Mouse (Mus musculus): ENCODE measurements at regions not wholly inside any gene's neighbourhood (a gene's known extent, or its start where the extent isn't known, plus 50 kb on each side); places are given as distances from the start of the nearest gene placed in this dataset.
A peak's percentile ranks its signal among the peaks of the same experiment; 100 is the strongest.

GRCm38 (mm10) chr9:100404426-100404825, 82.2 kb downstream of the Il20rb start:
- Histone ChIP-seq H3K9me3 (ENCODE audit: low read length) (no peaks in the 10 kb centered on the region), H3K27me3 (ENCODE audit: insufficient read depth, low read length) (no peaks in the 10 kb centered on the region), H3K27ac (ENCODE audit: low read length) (no peak overlapping the region), H3K9ac (replicated peaks; ENCODE audit: low read length) (no peak overlapping the region), H3K4me2 (replicated peaks; ENCODE audit: low read depth, low read length) (no peak overlapping the region), H3K4me3 (ENCODE audit: low read length) (no peak overlapping the region), H3K36me3 (ENCODE audit: insufficient read depth, low read length) (no peaks in the 10 kb centered on the region), H3K4me1 (ENCODE audit: insufficient read depth, low read length) (no peaks in the 10 kb centered on the region)
- ATAC-seq (ENCODE audit: low FRiP score, low TSS enrichment) = no peak
- 92% methylated on average over 5 of the region's 5 CpGs for WGBS

DNA sequence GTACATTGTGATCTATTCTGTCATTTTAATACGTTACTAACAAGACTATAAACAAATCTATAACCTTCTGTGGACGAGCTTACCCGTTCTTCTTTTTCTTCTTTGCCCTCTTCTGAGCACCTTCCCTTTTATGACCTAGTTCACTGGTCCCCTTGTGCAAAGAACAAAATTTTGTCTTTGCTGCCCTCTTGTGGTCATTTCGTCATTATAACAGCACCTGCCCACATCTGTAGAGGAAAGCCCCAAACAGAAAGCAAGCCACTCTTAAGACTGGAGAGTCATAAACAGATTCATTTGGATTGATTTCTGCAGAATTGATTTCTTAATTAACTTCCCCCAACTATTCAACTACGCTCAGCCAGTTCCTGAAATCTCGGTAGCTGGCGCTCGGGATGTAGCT, 86.2 kb downstream of the Il20rb start:
- no peak for ATAC-seq (ENCODE audit: low FRiP score, low TSS enrichment)
- no peaks in the 10 kb centered on the region for H3K27me3 ChIP-seq (ENCODE audit: insufficient read depth, low read length)
- no peaks in the 10 kb centered on the region for H3K36me3 ChIP-seq (ENCODE audit: insufficient read depth, low read length)
- H3K9me3 ChIP-seq (ENCODE audit: low read length) = no peaks in the 10 kb centered on the region
- no peaks in the 10 kb centered on the region for H3K4me1 ChIP-seq (ENCODE audit: insufficient read depth, low read length)
- 21% methylated on average over 8 of the region's 8 CpGs for WGBS
- H3K4me2 ChIP-seq (replicated peaks; ENCODE audit: low read depth, low read length) = no peak overlapping the region
- H3K27ac ChIP-seq (ENCODE audit: low read length) = no peak overlapping the region
- H3K9ac ChIP-seq (replicated peaks; ENCODE audit: low read length) = no peak overlapping the region
- no peak overlapping the region for H3K4me3 ChIP-seq (ENCODE audit: low read length)

DNA sequence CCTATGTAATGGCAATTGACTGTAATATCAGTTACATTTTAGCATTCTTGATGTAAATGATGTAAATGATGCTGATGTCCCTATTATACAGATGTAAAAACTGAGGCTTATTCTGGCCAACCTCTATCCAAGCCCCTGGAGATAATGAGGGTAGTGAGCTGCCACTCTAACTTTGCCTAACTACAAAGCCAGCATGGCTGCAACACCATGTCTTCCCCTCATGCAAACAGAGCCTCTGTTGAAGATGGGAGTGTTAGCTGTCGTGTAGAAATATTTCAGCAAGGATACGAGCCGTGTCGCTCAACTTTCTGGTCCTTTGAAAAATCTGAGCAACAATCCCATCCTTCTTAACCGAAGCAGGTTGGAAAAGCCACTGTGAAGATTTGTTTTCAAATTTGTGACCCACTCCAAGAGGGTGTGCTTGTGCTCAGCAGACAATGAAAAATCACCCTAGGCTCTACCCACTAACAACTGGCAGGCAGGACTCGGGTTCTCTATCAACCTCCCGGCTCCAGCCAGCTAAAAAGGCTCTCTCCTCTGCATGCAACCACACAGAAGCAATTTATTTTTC, 90.2 kb downstream of the Il20rb start:
- Histone ChIP-seq H3K9me3 (ENCODE audit: low read length) (no peaks in the 10 kb centered on the region), H3K9ac (replicated peaks; ENCODE audit: low read length) (no peak overlapping the region), H3K4me2 (replicated peaks; ENCODE audit: low read depth, low read length) (no peak overlapping the region), H3K4me1 (ENCODE audit: insufficient read depth, low read length) (no peaks in the 10 kb centered on the region), H3K27me3 (ENCODE audit: insufficient read depth, low read length) (no peaks in the 10 kb centered on the region), H3K36me3 (ENCODE audit: insufficient read depth, low read length) (no peaks in the 10 kb centered on the region), H3K4me3 (ENCODE audit: low read length) (no peak overlapping the region), H3K27ac (ENCODE audit: low read length) (no peak overlapping the region)
- 53% methylated on average over 7 of the region's 7 CpGs for WGBS
- ATAC-seq (ENCODE audit: low FRiP score, low TSS enrichment) = peak; percentile 73

GRCm38 (mm10) chr9:100395711-100396110, 90.9 kb downstream of the Il20rb start:
- Histone ChIP-seq H3K27ac (ENCODE audit: low read length) (no peak overlapping the region), H3K9ac (replicated peaks; ENCODE audit: low read length) (no peak overlapping the region), H3K36me3 (ENCODE audit: insufficient read depth, low read length) (no peaks in the 10 kb centered on the region), H3K4me2 (replicated peaks; ENCODE audit: low read depth, low read length) (no peak overlapping the region), H3K9me3 (ENCODE audit: low read length) (no peaks in the 10 kb centered on the region), H3K4me1 (ENCODE audit: insufficient read depth, low read length) (no peaks in the 10 kb centered on the region), H3K4me3 (ENCODE audit: low read length) (no peak overlapping the region), H3K27me3 (ENCODE audit: insufficient read depth, low read length) (no peaks in the 10 kb centered on the region)
- ATAC-seq (ENCODE audit: low FRiP score, low TSS enrichment) = no peak
- WGBS = 3% methylated on average over 5 of the region's 5 CpGs

- ATAC-seq (ENCODE audit: low FRiP score, low TSS enrichment) = no peak
- no peaks in the 10 kb centered on the region for H3K4me1 ChIP-seq (ENCODE audit: insufficient read depth, low read length)
Observed at GRCm38 (mm10) chr9:100394632-100395031, 92.0 kb downstream of the Il20rb start.

GRCm38 (mm10) chr9:100394166-100394565, 92.4 kb downstream of the Il20rb start:
- no peak for ATAC-seq (ENCODE audit: low FRiP score, low TSS enrichment)
- H3K27ac ChIP-seq (ENCODE audit: low read length) = no peak overlapping the region
- H3K27me3 ChIP-seq (ENCODE audit: insufficient read depth, low read length) = no peaks in the 10 kb centered on the region
- no peaks in the 10 kb centered on the region for H3K9me3 ChIP-seq (ENCODE audit: low read length)
- 43% methylated on average over 5 of the region's 5 CpGs for WGBS
- no peak overlapping the region for H3K4me3 ChIP-seq (ENCODE audit: low read length)
- H3K36me3 ChIP-seq (ENCODE audit: insufficient read depth, low read length) = no peaks in the 10 kb centered on the region
- H3K4me2 ChIP-seq (replicated peaks; ENCODE audit: low read depth, low read length) = no peak overlapping the region
- no peak overlapping the region for H3K9ac ChIP-seq (replicated peaks; ENCODE audit: low read length)
- no peaks in the 10 kb centered on the region for H3K4me1 ChIP-seq (ENCODE audit: insufficient read depth, low read length)

More at GRCm38 (mm10) chr9:100394632-100395031, 92.0 kb downstream of the Il20rb start:
- Histone ChIP-seq H3K4me2 (replicated peaks; ENCODE audit: low read depth, low read length) (no peak overlapping the region), H3K36me3 (ENCODE audit: insufficient read depth, low read length) (no peaks in the 10 kb centered on the region), H3K9me3 (ENCODE audit: low read length) (no peaks in the 10 kb centered on the region), H3K4me3 (ENCODE audit: low read length) (no peak overlapping the region), H3K27ac (ENCODE audit: low read length) (no peak overlapping the region), H3K9ac (replicated peaks; ENCODE audit: low read length) (no peak overlapping the region), H3K27me3 (ENCODE audit: insufficient read depth, low read length) (no peaks in the 10 kb centered on the region)
- 60% methylated on average over 1 of the region's 1 CpGs for WGBS

DNA sequence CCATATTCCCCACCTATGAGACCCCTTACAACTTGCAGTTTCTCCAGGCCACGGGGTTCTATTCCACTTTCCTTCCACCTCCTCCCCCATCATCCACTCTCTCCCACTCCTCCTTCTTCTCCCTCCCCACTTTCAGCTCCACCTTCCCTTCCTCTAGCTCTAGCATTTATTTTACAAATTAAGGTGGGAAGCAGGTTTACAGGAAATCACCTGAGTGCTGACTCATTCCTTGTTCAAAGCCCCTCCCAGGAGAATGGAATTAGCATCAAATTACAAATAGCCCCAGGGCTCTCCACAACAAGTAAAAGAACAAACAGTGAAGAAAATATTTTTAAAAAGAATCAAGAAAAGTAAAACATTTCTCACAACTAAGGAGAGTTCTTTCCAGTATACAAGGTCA, 94.3 kb downstream of the Il20rb start:
- H3K9me3 ChIP-seq (ENCODE audit: low read length) = no peaks in the 10 kb centered on the region
- no peaks in the 10 kb centered on the region for H3K36me3 ChIP-seq (ENCODE audit: insufficient read depth, low read length)
- H3K4me3 ChIP-seq (ENCODE audit: low read length) = no peak overlapping the region
- no peak overlapping the region for H3K9ac ChIP-seq (replicated peaks; ENCODE audit: low read length)
- no peaks in the 10 kb centered on the region for H3K27me3 ChIP-seq (ENCODE audit: insufficient read depth, low read length)
- 26% methylated on average over 1 of the region's 1 CpGs for WGBS
- no peak overlapping the region for H3K4me2 ChIP-seq (replicated peaks; ENCODE audit: low read depth, low read length)
- no peaks in the 10 kb centered on the region for H3K4me1 ChIP-seq (ENCODE audit: insufficient read depth, low read length)
- H3K27ac ChIP-seq (ENCODE audit: low read length) = no peak overlapping the region
- no peak for ATAC-seq (ENCODE audit: low FRiP score, low TSS enrichment)

- Histone ChIP-seq H3K4me2 (replicated peaks; ENCODE audit: low read depth, low read length) (no peak overlapping the region), H3K4me1 (ENCODE audit: insufficient read depth, low read length) (no peaks in the 10 kb centered on the region), H3K27ac (ENCODE audit: low read length) (no peak overlapping the region), H3K27me3 (ENCODE audit: insufficient read depth, low read length) (no peaks in the 10 kb centered on the region), H3K9me3 (ENCODE audit: low read length) (no peaks in the 10 kb centered on the region), H3K9ac (replicated peaks; ENCODE audit: low read length) (no peak overlapping the region), H3K36me3 (ENCODE audit: insufficient read depth, low read length) (no peaks in the 10 kb centered on the region), H3K4me3 (ENCODE audit: low read length) (no peak overlapping the region)
- 72% methylated on average over 8 of the region's 8 CpGs for WGBS
- no peak for ATAC-seq (ENCODE audit: low FRiP score, low TSS enrichment)
Observed at GRCm38 (mm10) chr9:100391566-100392213, 94.9 kb downstream of the Il20rb start.

DNA sequence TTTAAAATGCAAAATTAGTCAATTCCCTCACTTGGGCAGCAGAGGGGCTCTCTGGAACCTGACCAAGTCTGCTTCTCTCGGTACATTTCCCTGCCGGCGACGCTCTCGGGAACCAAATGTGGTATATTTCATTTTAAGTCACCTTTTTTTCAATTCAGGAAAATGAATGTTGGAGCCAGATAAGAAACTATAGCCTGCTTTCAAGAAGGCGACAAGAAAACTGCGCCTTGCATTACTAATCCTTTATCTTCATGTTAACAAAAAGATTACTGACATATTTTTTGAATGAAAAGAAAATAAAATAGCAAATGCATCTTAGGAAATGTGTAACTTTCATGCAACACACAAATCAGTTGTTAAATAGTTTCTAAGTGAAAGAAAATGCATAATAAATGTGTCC, 98.2 kb downstream of the Il20rb start:
- H3K27ac ChIP-seq (ENCODE audit: low read length) = no peak overlapping the region
- no peaks in the 10 kb centered on the region for H3K27me3 ChIP-seq (ENCODE audit: insufficient read depth, low read length)
- H3K4me1 ChIP-seq (ENCODE audit: insufficient read depth, low read length) = no peaks in the 10 kb centered on the region
- no peak overlapping the region for H3K4me2 ChIP-seq (replicated peaks; ENCODE audit: low read depth, low read length)
- H3K4me3 ChIP-seq (ENCODE audit: low read length) = no peak overlapping the region
- H3K9me3 ChIP-seq (ENCODE audit: low read length) = no peaks in the 10 kb centered on the region
- no peak for ATAC-seq (ENCODE audit: low FRiP score, low TSS enrichment)
- no peak overlapping the region for H3K9ac ChIP-seq (replicated peaks; ENCODE audit: low read length)
- no peaks in the 10 kb centered on the region for H3K36me3 ChIP-seq (ENCODE audit: insufficient read depth, low read length)
- 78% methylated on average over 7 of the region's 7 CpGs for whole genome bisulfite sequencing

GRCm38 (mm10) chr9:100387171-100387685, 99.4 kb downstream of the Il20rb start:
- H3K27ac ChIP-seq (ENCODE audit: low read length) = no peak overlapping the region
- H3K4me3 ChIP-seq (ENCODE audit: low read length) = no peak overlapping the region
- no peaks in the 10 kb centered on the region for H3K4me1 ChIP-seq (ENCODE audit: insufficient read depth, low read length)
- H3K9ac ChIP-seq (replicated peaks; ENCODE audit: low read length) = no peak overlapping the region
- no peaks in the 10 kb centered on the region for H3K27me3 ChIP-seq (ENCODE audit: insufficient read depth, low read length)
- H3K36me3 ChIP-seq (ENCODE audit: insufficient read depth, low read length) = no peaks in the 10 kb centered on the region
- H3K9me3 ChIP-seq (ENCODE audit: low read length) = no peaks in the 10 kb centered on the region
- WGBS = 18% methylated on average over 13 of the region's 13 CpGs
- H3K4me2 ChIP-seq (replicated peaks; ENCODE audit: low read depth, low read length) = 0 out of 2 replicates have a peak overlapping the region, but pooled peaks have one; percentile 1
- no peak for ATAC-seq (ENCODE audit: low FRiP score, low TSS enrichment)

All from kidney, embryonic 16.5 days (tissue).